ENCODE assay signal across 15 mouse cellular contexts in the genomic region with DNA sequence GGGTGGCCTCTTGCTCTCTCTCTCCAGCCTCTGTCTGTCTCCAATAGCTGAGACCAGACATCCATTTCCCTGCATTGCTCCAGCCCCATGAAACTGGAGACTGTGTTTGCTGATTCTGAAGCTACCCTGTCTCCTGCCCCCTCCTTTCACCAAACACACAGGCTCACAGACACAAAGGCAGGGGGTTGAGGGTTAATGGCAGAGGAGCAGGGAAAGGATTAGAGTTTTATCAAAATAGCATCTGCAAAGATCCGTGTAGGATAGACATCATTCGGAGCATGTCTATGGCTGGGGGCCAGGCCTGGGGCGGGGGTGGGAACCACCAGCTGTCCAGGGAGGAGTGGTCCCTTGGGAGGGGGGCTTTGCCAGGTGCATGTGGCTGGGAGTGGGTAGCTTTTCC.
DNase-seq lines count a peak whose midpoint lies in the region; ATAC-seq lines count a peak whose summit lies in the region.
"Had no signal": no experiment of that assay in that cellular context is flagged by ENCODE, and none has a peak within 500 bp of the region (broad histone marks: within the 10 kb centered on the region; RNA-seq: fewer than 3 reads in every experiment).

No protein-coding gene starts in this region.

- 0 out of 2 replicates have a peak, but pooled peaks have one; percentile 60 for ATAC-seq in embryonic facial prominence, embryonic 12.5 days (ENCODE audit: insufficient number of reproducible peaks, insufficient read depth, low FRiP score, low TSS enrichment)
- ATAC-seq in limb, embryonic 15.5 days (ENCODE audit: insufficient number of reproducible peaks, low FRiP score, low TSS enrichment, low read depth): no peak
- ATAC-seq: CD4-positive, CD25-positive, alpha-beta regulatory T cell, adult 4 months; intestine, embryonic 15.5 days; Patski had no signal

- H3K9me3 ChIP-seq in heart, embryonic 10.5 days: no peaks in the 10 kb centered on the region
- no peaks in the 10 kb centered on the region for H3K9me3 ChIP-seq in embryonic facial prominence, embryonic 12.5 days
- H3K9me3 ChIP-seq in limb, embryonic 15.5 days: no peaks in the 10 kb centered on the region
- H3K9me3 ChIP-seq: heart, embryonic 13.5 days; intestine, embryonic 15.5 days; liver, embryonic 15.5 days had no signal

- peak overlapping the region; percentile 59; the same call in 1 of the 2 replicates for H3K27ac ChIP-seq in heart, embryonic 10.5 days
- 0 out of 2 replicates have a peak overlapping the region, but pooled peaks have one; percentile 14 for H3K27ac ChIP-seq in embryonic facial prominence, embryonic 12.5 days
- H3K27ac ChIP-seq in limb, embryonic 15.5 days: peak overlapping the region; percentile 9; the same call in 1 of the 2 replicates
- H3K27ac ChIP-seq: heart, embryonic 13.5 days; intestine, embryonic 15.5 days; liver, embryonic 15.5 days had no signal

- H3K4me3 ChIP-seq in heart, embryonic 10.5 days: no peak overlapping the region
- no peak overlapping the region for H3K4me3 ChIP-seq in embryonic facial prominence, embryonic 12.5 days
- H3K4me3 ChIP-seq in limb, embryonic 15.5 days: no peak overlapping the region
- H3K4me3 ChIP-seq: heart, embryonic 13.5 days; intestine, embryonic 15.5 days; liver, embryonic 15.5 days had no signal

- H3K4me1 ChIP-seq in heart, embryonic 10.5 days: peaks cover 29% of the 10 kb centered on the region
- H3K4me1 ChIP-seq in embryonic facial prominence, embryonic 12.5 days: peaks cover 24% of the 10 kb centered on the region
- peaks cover 10% of the 10 kb centered on the region for H3K4me1 ChIP-seq in limb, embryonic 15.5 days
- H3K4me1 ChIP-seq: liver, embryonic 15.5 days had no signal

- 49% methylated on average over 3 of the region's 3 CpGs for WGBS in heart, embryonic 10.5 days
- WGBS in embryonic facial prominence, embryonic 12.5 days: 18% methylated on average over 3 of the region's 3 CpGs
- 14% methylated on average over 3 of the region's 3 CpGs for WGBS in limb, embryonic 15.5 days

- no peak overlapping the region for H3K4me2 ChIP-seq in embryonic facial prominence, embryonic 12.5 days (replicated peaks)
- H3K4me2 ChIP-seq in limb, embryonic 15.5 days: no peak overlapping the region
- H3K4me2 ChIP-seq: heart, embryonic 13.5 days; intestine, embryonic 15.5 days; liver, embryonic 15.5 days had no signal

- H3K36me3 ChIP-seq in heart, embryonic 10.5 days: no peaks in the 10 kb centered on the region
- H3K36me3 ChIP-seq in embryonic facial prominence, embryonic 12.5 days: no peaks in the 10 kb centered on the region
- H3K36me3 ChIP-seq in limb, embryonic 15.5 days: no peaks in the 10 kb centered on the region
- H3K36me3 ChIP-seq: heart, embryonic 13.5 days; intestine, embryonic 15.5 days; liver, embryonic 15.5 days had no signal

- no peak for DNase-seq in heart, embryonic 10.5 days (ENCODE audit: low spot score)
- DNase-seq in heart, postnatal 4 days: no peak
- DNase-seq in embryo, embryonic 10 days (ENCODE audit: low spot score): peak; percentile 66
- no peak for DNase-seq in spleen, postnatal 14 days (ENCODE audit: low spot score in 2 of 2)
- no peak for DNase-seq in heart, adult 18-20 months
- DNase-seq in frontal cortex, adult 2 months (ENCODE audit: extremely low spot score in 1 of 2, low spot score in 1 of 2): no peak
- DNase-seq: adrenal gland, postnatal 14 days; cerebellum, adult 18-20 months had no signal

- H3K27me3 ChIP-seq in heart, embryonic 10.5 days (ENCODE audit: insufficient read depth, poor library complexity, severe bottlenecking): no peaks in the 10 kb centered on the region
- H3K27me3 ChIP-seq in embryonic facial prominence, embryonic 12.5 days: no peaks in the 10 kb centered on the region
- no peaks in the 10 kb centered on the region for H3K27me3 ChIP-seq in limb, embryonic 15.5 days
- H3K27me3 ChIP-seq: heart, embryonic 13.5 days; intestine, embryonic 15.5 days; Patski had no signal

- H3K9ac ChIP-seq in embryonic facial prominence, embryonic 12.5 days: no peak overlapping the region
- H3K9ac ChIP-seq in limb, embryonic 15.5 days: no peak overlapping the region
- H3K9ac ChIP-seq: heart, embryonic 13.5 days; intestine, embryonic 15.5 days; liver, embryonic 15.5 days had no signal

Comparison
In these comparisons a context has a peak if more than half of its experiments do, and no peak if none do; other contexts are left out.
1. H3K27ac ChIP-seq: peak in every context shown above with its lines; median percentile 59 in heart, embryonic 10.5 days; 14 in embryonic facial prominence, embryonic 12.5 days; 9 in limb, embryonic 15.5 days.